Mouse (Mus musculus): ENCODE measurements at regions not wholly inside any gene's neighbourhood (a gene's known extent, or its start where the extent isn't known, plus 50 kb on each side); places are given as distances from the start of the nearest gene placed in this dataset.
"Not testable (repeated sequence)": the region's sequence is repeated elsewhere in the genome, so short reads cannot be mapped to it uniquely, and the experiment has no call there.

DNA sequence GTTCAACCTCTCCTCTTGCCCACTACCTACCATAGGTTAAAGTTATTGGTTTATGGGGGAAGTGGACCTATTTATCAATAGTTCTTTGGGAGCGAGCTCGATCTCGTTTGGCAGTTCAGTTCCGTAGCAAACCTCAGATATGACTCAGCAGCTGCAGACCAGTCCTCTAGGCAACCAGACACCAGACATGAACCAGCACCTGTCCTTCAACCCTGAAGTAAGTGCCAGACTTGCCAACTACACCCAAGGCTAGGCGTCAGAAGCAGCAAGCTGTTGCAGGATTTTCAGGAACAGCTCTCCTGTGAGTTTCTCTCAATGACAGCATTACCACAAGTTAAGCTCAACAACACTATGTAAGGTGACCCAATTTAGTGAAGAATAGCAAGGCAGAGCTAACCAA is 53.3 kb upstream of the Trdn start:
- DNase-seq (ENCODE audit: inconsistent ontology term): no peak

DNA sequence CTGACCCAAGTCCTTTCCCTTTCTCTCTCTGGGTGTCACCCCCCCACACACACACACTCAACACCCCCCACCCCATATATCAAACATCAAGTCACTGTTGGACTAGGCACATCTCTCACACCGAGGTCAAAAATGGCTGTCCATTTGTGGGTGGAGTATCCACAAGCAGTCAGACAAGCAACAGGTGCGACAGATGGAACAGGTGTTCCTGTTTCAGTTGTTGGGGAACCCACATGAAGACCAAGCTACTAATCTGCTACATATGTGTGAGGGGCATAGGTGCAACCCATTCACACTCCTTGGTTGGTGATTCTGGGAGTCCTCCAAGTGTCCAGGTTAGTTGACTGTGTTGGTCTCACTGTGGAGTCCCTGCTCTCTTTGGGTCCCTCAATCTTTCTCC is 58.1 kb upstream of the Trdn start:
- no peak for DNase-seq (ENCODE audit: inconsistent ontology term)

- DNase-seq (ENCODE audit: inconsistent ontology term): peak; percentile 82
These were observed 94.7 kb upstream of the Nkain2 start for GRCm38 (mm10) chr10:32984727-32985587.

DNA sequence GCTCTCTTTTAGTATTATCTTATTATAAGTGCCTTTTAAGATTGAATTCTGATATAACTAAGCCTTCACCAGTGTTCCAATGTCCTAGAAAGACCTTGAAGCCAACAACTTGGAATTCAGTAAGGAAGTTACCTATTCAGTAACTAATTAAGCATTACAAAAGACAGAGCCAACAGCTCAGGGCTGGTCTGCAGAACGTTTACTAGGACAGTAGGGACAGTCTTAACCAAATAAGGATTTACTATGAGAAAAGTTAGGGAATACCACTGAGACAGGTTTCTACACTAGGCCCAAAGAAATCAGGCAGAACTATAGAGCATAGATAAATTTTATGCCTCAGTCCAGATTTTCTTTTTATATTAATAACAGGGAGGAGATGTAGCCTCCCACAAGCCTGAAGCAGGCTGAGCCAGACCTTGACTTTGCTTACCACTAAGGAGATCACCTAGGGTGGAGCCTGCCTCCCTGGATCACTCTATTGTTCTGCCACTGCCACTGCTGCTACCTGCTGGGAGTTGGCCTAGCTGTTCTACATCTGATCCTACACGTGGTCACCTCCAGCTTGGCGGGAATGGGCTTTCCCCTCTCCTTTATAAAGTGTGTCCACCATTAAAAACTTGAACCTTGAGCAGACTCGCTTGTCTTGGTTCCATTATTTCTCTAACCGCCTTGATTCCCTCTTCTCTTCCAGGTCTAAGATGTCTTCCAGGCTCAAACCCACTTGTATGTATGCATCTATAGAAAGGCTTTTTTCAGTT is 68.2 kb upstream of the Nkain2 start:
- DNase-seq (ENCODE audit: inconsistent ontology term): not testable (repeated sequence)

- not testable (repeated sequence) for DNase-seq (ENCODE audit: inconsistent ontology term)
These were observed 67.2 kb upstream of the Nkain2 start for GRCm38 (mm10) chr10:32957476-32957875.

DNA sequence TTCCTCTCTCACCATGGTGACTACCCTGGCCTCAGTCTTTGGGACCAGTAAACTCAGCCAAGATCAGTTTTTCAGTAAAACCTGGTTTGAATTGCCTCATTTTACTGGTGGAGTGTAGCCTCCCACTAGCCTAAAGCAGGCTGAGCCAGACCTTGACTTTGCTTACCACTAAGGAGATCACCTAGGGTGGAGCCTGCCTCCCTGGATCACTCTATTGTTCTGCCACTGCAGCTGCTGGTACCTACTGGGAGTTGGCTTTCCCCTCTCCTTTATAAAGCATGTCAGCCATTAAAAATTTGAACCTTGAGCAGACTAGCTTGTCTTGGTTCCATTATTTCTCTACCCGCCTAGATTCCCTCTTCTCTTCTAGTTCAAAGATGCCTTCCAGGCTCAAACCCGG is 63.5 kb upstream of the Nkain2 start:
- not testable (repeated sequence) for DNase-seq (ENCODE audit: inconsistent ontology term)

- DNase-seq (ENCODE audit: inconsistent ontology term): peak; percentile 92
These were observed 62.2 kb upstream of the Nkain2 start for GRCm38 (mm10) chr10:32952494-32952893.

DNA sequence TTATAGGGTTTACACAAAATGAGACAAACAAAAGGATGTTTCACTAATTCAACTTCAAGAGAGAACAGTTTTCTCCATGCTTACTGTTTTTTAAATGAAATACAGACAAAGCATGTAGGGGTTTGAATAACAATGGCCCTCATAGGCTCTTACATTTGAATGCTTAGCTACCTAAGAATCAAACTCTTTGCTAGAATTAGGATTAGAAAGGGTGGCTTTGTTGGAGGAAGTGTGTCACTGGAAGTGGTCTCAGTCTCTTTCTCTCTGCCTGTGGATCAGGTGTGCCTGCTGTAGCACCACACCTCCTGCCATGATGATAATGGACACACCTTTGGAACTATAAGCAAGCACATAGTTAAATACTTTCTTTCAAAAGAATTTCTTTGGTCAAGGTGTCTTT is 52.8 kb upstream of the Nkain2 start:
- no peak for DNase-seq (ENCODE audit: inconsistent ontology term)
